Mouse (Mus musculus): Measurements from ENCODE around the gene Pygo2. TPM values are rescaled to one million over a fixed set of nuclear protein-coding genes. Genes with fewer than 3 reads are reported as not detected.

The Pygo2 gene
- polyA plus RNA-seq, 1 experiment, result 87.5 TPM

DNA sequence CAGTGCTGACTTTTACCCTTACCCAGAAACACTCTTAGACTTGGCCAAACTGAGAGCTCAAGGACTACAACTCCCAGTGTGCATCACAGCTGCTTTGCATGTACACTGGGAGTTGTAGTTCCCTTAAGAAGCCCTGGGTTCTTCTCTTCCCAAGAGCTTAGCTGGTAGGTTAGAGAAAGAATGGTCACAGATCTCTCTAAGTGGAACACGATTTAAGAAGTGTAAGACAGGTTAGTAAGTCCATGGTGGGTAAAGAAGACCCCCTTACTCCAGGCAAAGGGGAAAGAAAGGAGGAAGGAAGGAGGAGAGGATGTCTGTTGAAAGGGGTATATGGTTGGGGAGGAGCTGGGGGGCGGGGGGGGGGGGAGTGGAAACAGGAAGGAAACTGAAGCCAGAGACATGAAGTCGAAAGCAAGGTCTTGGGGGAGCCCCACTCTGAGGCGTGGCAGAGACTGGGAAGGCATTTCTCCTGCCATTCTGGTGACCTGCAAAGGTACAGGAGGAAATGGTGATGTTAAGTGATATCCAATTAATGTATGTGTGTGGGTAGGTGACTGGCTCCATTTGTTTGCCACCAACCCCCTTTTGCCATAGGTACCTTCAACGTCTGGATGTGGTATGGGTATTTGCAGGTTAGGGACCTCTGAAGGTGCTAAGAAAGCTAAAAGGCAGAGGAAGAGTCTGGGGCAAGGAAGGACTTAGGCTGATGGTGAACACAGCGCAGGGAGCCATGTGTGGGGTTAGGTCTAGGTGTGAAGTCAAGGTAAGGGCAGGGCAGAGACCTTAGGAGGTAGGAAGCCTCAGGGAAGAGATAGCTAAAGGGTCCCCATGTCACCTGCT is 40.9 kb upstream of the Pygo2 start:
- H3K4me3 ChIP-seq (ENCODE audit: low read depth, low read length), result peak overlapping the region; percentile 86
- TF ChIP-seq CTCF (IDR thresholded peaks at IDR 0.05; ENCODE audit: extremely low read depth, insufficient read length, insufficient replicate concordance, low read depth, low read length) (no peak), POLR2A (IDR thresholded peaks at IDR 0.05; ENCODE audit: low read depth, low read length) (no peak)
- H3K36me3 ChIP-seq (ENCODE audit: control insufficient read depth, insufficient read depth, low read length), result peaks cover 35% of the 10 kb centered on the region
- H3K27ac ChIP-seq (ENCODE audit: insufficient read depth, low read depth, low read length), result peak overlapping the region; percentile 98
- 24% methylated on average over 5 of the region's 6 CpGs for WGBS
- H3K27me3 ChIP-seq (ENCODE audit: control insufficient read depth, insufficient read depth, low read length), result no peaks in the 10 kb centered on the region
- H3K4me1 ChIP-seq (ENCODE audit: control insufficient read depth, insufficient read depth, insufficient read length, low read length), result peaks cover 44% of the 10 kb centered on the region

DNA sequence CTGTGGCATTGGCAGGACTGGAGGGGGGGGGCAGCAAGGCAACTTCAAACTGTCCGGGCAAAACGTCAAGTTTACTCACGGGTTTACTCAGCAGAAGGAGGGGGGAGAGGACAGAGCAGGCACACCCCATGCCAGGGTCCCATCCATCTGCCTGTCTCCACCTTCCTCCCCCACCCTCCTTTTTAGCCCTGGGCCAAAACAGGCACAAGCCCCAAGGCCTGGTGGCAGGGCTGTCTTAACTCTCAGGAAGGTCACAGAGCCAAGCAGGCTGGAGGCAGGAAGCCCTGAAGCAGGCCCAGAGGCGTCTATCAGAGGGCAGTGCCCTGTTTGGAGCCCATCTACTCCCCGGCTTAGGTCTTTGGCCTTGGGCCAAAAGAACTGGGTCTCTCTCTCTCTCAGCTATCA is 39.9 kb upstream of the Pygo2 start:
- WGBS, result 2% methylated on average over 5 of the region's 5 CpGs
- Histone ChIP-seq H3K27ac (ENCODE audit: insufficient read depth, low read depth, low read length) (peak overlapping the region; percentile 98), H3K36me3 (ENCODE audit: control insufficient read depth, insufficient read depth, low read length) (peaks cover 26% of the 10 kb centered on the region), H3K27me3 (ENCODE audit: control insufficient read depth, insufficient read depth, low read length) (no peaks in the 10 kb centered on the region), H3K4me3 (ENCODE audit: low read depth, low read length) (peak overlapping the region; percentile 86), H3K4me1 (ENCODE audit: control insufficient read depth, insufficient read depth, insufficient read length, low read length) (peaks cover 35% of the 10 kb centered on the region)
- TF ChIP-seq CTCF (IDR thresholded peaks at IDR 0.05; ENCODE audit: extremely low read depth, insufficient read length, insufficient replicate concordance, low read depth, low read length) (no peak), POLR2A (IDR thresholded peaks at IDR 0.05; ENCODE audit: low read depth, low read length) (no peak)

DNA sequence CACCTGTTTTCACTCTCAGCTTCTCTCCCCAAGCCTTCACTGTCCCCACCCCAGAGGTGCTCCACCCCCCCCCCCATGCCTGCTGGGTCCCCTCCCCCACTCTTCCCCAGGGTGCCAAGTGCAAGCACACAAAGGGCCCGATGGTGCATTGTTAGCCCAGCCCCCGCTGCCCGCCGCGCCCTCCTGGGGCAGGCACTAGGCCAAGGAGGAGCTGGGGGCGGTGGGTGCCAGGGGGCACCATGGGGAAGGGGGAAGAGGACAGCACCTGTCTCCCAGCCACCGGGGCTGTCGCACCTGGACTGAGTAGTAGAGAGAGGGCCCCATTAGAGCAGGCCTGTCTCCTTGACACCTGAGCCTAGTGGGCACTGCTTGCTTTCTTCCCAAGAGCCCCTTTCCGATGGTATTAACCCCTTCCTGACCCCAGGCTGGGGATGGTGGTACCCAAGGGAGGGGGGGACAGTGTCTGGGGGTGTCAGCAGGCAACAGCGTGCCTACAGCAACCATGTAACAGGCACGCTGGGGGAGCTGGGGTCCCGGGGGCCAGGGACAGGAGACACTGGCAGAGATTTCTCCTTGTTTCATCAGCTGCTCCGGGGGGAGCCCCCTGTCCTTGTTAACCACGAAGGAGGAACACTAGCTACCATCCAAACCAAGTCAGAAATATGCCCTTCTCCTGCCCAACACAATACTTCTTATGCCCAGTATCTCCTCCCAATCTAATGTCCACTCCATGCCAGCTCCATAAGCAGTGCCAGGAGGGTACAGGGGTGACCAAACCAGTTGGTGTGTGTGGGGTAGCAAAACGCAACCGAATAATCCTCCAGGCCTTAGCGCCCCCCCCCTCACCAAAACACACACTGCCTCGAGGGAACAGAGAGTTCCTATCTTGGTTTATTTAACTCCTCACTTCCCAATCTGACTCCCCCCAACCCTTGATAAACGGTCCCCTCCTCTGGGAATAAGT is 39.0 kb upstream of the Pygo2 start:
- 6% methylated on average over 19 of the region's 19 CpGs for WGBS
- peaks cover 20% of the 10 kb centered on the region for H3K36me3 ChIP-seq (ENCODE audit: control insufficient read depth, insufficient read depth, low read length)

DNA sequence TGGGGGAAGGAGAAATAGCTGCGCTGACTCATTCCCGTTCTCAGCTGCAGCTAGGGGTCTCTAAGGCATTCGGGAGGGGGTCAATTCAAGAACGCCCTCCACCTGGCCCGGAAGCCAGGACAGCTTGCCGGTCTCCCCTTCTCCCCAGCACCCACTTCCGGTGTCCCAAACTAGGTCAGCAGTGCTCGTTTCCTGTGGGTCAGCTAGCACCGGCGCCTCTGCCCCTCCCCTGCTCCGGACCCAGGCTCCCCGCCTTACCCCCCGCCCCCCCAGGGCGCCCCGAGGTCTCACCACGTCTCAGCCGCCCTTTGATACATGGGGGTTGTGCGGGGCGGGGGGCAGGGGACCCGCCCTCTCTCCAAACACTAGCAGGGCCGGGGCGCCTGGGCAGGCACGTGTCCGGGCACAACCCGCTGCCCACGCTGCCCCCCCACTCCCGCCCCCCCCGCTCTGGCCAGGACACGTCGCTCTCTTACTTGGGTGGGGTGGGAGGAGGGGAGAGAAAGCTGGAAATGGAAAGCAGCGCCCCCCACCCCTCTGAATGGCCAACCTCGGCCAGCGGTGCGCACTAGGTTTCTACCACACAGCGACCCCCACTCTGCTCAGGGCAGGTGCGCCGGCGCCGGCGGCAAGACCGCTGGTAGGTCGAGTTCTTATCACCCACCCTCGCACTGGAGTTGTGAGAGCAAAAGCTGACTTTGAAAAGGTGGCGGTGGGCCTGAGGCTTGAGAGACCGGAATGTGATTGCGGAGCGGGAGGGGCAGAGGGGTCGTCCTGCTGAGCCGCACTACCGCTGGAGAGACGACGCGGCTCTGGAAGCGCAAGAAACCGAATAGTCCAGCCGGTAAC is 38.1 kb upstream of the Pygo2 start:
- Histone ChIP-seq H3K4me3 (ENCODE audit: low read depth, low read length) (peak overlapping the region; percentile 86), H3K4me1 (ENCODE audit: control insufficient read depth, insufficient read depth, insufficient read length, low read length) (peaks cover 18% of the 10 kb centered on the region), H3K27me3 (ENCODE audit: control insufficient read depth, insufficient read depth, low read length) (no peaks in the 10 kb centered on the region), H3K27ac (ENCODE audit: insufficient read depth, low read depth, low read length) (peak overlapping the region; percentile 99), H3K36me3 (ENCODE audit: control insufficient read depth, insufficient read depth, low read length) (peaks cover 11% of the 10 kb centered on the region; the same call in 1 of the 2 replicates)
- 1% methylated on average over 55 of the region's 56 CpGs for WGBS
- TF ChIP-seq CTCF (IDR thresholded peaks at IDR 0.05; ENCODE audit: extremely low read depth, insufficient read length, insufficient replicate concordance, low read depth, low read length) (no peak), POLR2A (IDR thresholded peaks at IDR 0.05; ENCODE audit: low read depth, low read length) (0 out of 2 replicates have a peak, but pooled peaks have one; percentile 4)

More for the DNA sequence above, 39.0 kb upstream of the Pygo2 start:
- H3K4me1 ChIP-seq (ENCODE audit: control insufficient read depth, insufficient read depth, insufficient read length, low read length), result peaks cover 27% of the 10 kb centered on the region
- no peaks in the 10 kb centered on the region for H3K27me3 ChIP-seq (ENCODE audit: control insufficient read depth, insufficient read depth, low read length)
- peak overlapping the region; percentile 98 for H3K27ac ChIP-seq (ENCODE audit: insufficient read depth, low read depth, low read length)
- no peak for TF ChIP-seq CTCF (IDR thresholded peaks at IDR 0.05; ENCODE audit: extremely low read depth, insufficient read length, insufficient replicate concordance, low read depth, low read length)
- TF ChIP-seq POLR2A (IDR thresholded peaks at IDR 0.05; ENCODE audit: low read depth, low read length), result no peak
- peak overlapping the region; percentile 86 for H3K4me3 ChIP-seq (ENCODE audit: low read depth, low read length)

DNA sequence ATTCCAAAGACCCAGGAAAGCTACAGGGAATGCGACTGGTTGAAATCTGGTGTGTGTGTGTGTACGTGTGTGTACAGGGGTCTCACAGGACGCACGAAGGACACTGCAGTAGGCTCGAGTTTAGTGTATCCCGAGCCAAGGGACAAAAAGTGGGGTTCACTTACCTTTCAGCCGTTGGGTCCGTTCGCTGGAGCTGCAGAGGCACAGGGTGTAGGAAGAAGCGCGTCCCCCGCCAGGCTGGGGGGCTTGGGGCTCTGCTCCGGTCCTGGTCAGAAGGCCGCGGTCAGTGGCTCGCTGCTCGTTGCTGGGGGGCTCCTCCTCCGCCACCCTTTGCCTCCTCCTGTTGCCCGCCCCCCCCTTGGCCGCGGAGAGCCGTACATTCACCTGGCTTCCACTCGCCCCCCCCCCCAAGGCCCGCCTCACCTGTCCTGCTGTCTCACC is 37.1 kb upstream of the Pygo2 start:
- peaks cover 14% of the 10 kb centered on the region for H3K4me1 ChIP-seq (ENCODE audit: control insufficient read depth, insufficient read depth, insufficient read length, low read length)
- peaks cover 9% of the 10 kb centered on the region; the same call in 1 of the 2 replicates for H3K36me3 ChIP-seq (ENCODE audit: control insufficient read depth, insufficient read depth, low read length)
- TF ChIP-seq POLR2A (IDR thresholded peaks at IDR 0.05; ENCODE audit: low read depth, low read length) (no peak), CTCF (IDR thresholded peaks at IDR 0.05; ENCODE audit: extremely low read depth, insufficient read length, insufficient replicate concordance, low read depth, low read length) (no peak)
- no peaks in the 10 kb centered on the region for H3K27me3 ChIP-seq (ENCODE audit: control insufficient read depth, insufficient read depth, low read length)
- peak overlapping the region; percentile 99 for H3K27ac ChIP-seq (ENCODE audit: insufficient read depth, low read depth, low read length)
- WGBS, result under 1% methylated on average over 20 of the region's 24 CpGs
- peak overlapping the region; percentile 86 for H3K4me3 ChIP-seq (ENCODE audit: low read depth, low read length)

DNA sequence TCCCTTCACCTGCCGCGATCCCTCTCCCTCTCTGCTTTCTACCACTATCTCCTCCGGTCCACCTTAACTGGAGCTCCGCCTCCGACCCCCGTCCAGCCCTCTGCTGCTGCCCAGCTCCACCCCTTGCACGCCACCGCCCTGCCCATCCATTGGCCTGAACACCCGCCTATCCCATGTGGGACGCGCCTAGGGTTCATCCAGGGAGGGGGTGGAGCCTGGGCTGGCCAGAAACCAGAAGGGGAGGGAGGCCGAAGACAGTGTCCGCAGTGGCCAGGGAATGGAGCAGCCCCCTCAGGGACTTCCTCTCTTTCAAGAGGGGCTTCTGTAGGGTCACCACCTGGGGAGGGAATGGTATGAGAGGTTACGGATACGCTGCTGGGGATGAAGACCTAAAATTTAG is 36.4 kb upstream of the Pygo2 start:
- Histone ChIP-seq H3K27ac (ENCODE audit: insufficient read depth, low read depth, low read length) (peak overlapping the region; percentile 98), H3K27me3 (ENCODE audit: control insufficient read depth, insufficient read depth, low read length) (no peaks in the 10 kb centered on the region), H3K4me1 (ENCODE audit: control insufficient read depth, insufficient read depth, insufficient read length, low read length) (peaks cover 11% of the 10 kb centered on the region), H3K36me3 (ENCODE audit: control insufficient read depth, insufficient read depth, low read length) (peaks cover 7% of the 10 kb centered on the region; the same call in 1 of the 2 replicates), H3K4me3 (ENCODE audit: low read depth, low read length) (peak overlapping the region; percentile 82)
- TF ChIP-seq POLR2A (IDR thresholded peaks at IDR 0.05; ENCODE audit: low read depth, low read length), result peak; percentile 97
- TF ChIP-seq CTCF (IDR thresholded peaks at IDR 0.05; ENCODE audit: extremely low read depth, insufficient read length, insufficient replicate concordance, low read depth, low read length), result no peak
- under 1% methylated on average over 15 of the region's 15 CpGs for whole genome bisulfite sequencing

Measured in small intestine, adult 2 months (tissue).